Mouse (Mus musculus) megakaryocyte, embryonic 14.5 days (primary cell): Measurements from ENCODE around the gene Tmem86b. TPM values are rescaled to one million over a fixed set of nuclear protein-coding genes. Genes with fewer than 3 reads are reported as not detected.
A peak's percentile ranks its signal among the peaks of the same experiment; 100 is the strongest.

Source experiments
- H3K27me3 ChIP-seq: replicated peaks from 2 replicates; pipeline ENCODE3; 2012; ENCODE audit warnings: inconsistent platforms
- H3K36me3 ChIP-seq: replicated peaks from 2 replicates; pipeline ENCODE3; 2012; ENCODE audit warnings: low read length, inconsistent platforms, mixed read lengths
- H3K4me1 ChIP-seq: 2 replicates; pipeline ENCODE4 v1.6.1; 2012; ENCODE audit warnings: inconsistent platforms
- H3K4me3 ChIP-seq: replicated peaks from 2 replicates; pipeline ENCODE3; 2012; ENCODE audit warnings: moderate library complexity, mild to moderate bottlenecking, inconsistent platforms
- H3K9me3 ChIP-seq: 2 replicates; pipeline ENCODE4 v1.6.1; 2012; ENCODE audit warnings: inconsistent platforms
- FLI1 ChIP-seq: IDR thresholded peaks from 2 replicates; pipeline ENCODE4 v1.6.1; 2012; ENCODE audit warnings: low read length, inconsistent platforms, mixed read lengths
- GATA1 ChIP-seq: IDR thresholded peaks from 3 replicates; pipeline ENCODE4 v1.6.1; 2012; ENCODE audit warnings: mixed read lengths, low read length, inconsistent platforms, borderline replicate concordance
- polyA plus RNA-seq: library from polyadenylated mRNA; stranded (reverse); fragments of >175 nt; gene quantifications from 2 replicates; pipeline ENCODE4 v1.2.3, GENCODE M21; 2012; ENCODE audit warnings: low replicate concordance; ENCODE audit not compliant: insufficient read depth

Gene Tmem86b
- polyA plus RNA-seq, 1 experiment, result 5.3 TPM

DNA sequence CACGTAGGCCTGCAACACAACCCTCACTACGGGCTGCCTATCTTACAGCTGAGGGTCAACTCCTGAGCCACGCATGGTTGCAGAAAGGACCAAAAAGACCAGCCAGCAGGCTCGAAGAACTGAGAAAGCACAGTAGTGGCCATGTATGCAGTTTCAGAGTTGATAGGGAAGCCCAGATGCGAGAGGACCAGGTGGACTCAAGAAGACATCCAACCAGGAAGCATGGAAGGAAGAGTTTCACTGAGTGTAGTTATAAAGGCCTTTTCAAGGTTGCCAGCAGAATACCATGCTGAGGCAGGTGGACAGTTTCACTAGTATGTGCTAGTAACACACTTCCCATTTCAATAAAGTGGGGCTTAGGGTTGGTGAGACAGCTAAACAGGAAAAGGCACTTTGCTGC is 21.5 kb upstream of the Tmem86b start:
- no peak for TF ChIP-seq GATA1
- TF ChIP-seq FLI1, result no peak
- no peaks in the 10 kb centered on the region for H3K27me3 ChIP-seq
- no peaks in the 10 kb centered on the region for H3K9me3 ChIP-seq
- peak overlapping the region; percentile 98 for H3K4me3 ChIP-seq
- peaks cover 89% of the 10 kb centered on the region for H3K4me1 ChIP-seq
- peaks cover 57% of the 10 kb centered on the region for H3K36me3 ChIP-seq

DNA sequence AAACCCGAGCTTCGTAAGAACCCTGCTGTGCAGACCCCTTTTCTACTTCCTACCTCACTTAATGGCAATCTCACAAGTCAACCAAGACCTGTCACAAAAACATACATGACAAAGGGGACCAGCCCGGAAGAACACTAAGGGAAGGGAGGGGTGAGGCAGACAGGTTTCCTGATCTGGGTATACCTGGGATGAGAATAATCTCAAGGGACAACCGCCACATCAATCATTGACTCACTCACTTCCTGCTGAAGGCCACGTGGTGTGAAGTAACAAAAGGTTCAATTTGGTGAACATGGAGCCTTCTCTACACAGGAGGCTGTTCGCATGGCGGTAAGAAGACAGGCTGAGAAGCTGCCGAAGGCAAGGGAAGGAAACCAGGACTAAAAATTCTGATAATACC is 20.4 kb upstream of the Tmem86b start:
- no peaks in the 10 kb centered on the region for H3K9me3 ChIP-seq
- H3K36me3 ChIP-seq, result peaks cover 66% of the 10 kb centered on the region
- no peaks in the 10 kb centered on the region for H3K27me3 ChIP-seq
- peak overlapping the region; percentile 60 for H3K4me3 ChIP-seq
- H3K4me1 ChIP-seq, result peaks cover 91% of the 10 kb centered on the region
- no peak for TF ChIP-seq FLI1
- TF ChIP-seq GATA1, result no peak

DNA sequence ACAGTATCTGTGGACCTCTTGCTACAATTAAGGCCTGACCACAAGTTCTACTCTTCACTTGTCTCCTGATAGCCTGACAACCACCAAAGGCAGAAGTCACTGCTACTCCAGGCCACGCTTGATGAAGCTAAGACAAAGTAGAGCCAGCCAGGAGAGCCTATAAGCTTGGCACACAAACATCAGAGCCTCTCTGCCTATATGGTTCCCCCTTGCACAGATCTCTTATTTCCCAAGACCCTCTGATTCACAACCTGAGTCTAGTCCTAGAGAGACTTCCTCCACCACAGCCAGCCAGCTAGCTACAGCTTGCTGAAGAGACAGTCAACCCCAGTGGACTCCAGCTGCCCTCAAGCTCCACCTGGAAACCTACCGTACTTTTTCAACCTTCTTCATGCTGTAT is 16.8 kb upstream of the Tmem86b start:
- no peaks in the 10 kb centered on the region for H3K27me3 ChIP-seq
- TF ChIP-seq FLI1 (no peak), GATA1 (no peak)
- peaks cover 75% of the 10 kb centered on the region for H3K36me3 ChIP-seq
- H3K9me3 ChIP-seq, result no peaks in the 10 kb centered on the region
- peak overlapping the region; percentile 71 for H3K4me3 ChIP-seq
- H3K4me1 ChIP-seq, result peaks cover 91% of the 10 kb centered on the region

DNA sequence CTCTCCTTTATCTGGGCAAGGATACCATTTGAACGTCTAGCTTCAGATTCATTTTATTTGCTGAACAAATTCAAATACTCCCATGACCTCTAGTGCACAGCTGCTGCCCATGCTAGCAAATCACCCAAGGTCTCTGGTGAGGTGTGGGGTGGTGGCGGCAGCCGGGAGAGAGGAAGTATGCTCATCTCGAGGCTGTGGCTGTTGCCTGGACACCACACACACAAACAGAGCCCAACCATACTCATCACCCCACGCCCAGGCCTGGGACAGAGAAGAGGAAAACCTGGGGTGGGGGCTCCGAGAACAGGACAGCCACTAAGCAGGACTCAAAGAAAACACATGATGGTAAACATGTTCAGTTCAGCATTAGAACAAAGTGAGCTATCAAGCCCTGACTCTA is 16.1 kb upstream of the Tmem86b start:
- Histone ChIP-seq H3K4me1 (peaks cover 91% of the 10 kb centered on the region), H3K36me3 (peaks cover 74% of the 10 kb centered on the region), H3K27me3 (no peaks in the 10 kb centered on the region), H3K4me3 (peak overlapping the region; percentile 85), H3K9me3 (no peaks in the 10 kb centered on the region)
- TF ChIP-seq GATA1 (no peak), FLI1 (no peak)

DNA sequence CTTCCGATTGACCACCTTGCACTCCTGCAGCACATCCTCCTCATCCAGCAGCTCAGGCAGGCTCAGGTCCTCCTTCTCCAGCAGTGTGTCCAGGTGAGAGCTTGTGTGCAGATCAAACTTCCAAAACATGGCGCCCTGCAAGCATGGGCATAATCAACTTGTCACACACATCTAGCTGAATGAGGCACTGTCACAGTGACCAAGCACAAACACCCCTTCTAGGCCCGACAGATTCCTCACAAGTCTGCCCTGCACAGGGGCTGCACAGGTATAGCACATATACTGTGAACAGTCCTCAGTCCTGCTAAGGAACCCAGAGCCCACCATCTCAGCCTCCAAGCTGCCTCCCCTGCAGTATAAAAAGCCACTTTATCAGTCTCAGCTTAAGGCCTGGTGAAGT is 15.6 kb upstream of the Tmem86b start:
- TF ChIP-seq FLI1 (no peak), GATA1 (no peak)
- Histone ChIP-seq H3K4me3 (peak overlapping the region; percentile 85), H3K36me3 (peaks cover 74% of the 10 kb centered on the region), H3K9me3 (no peaks in the 10 kb centered on the region), H3K27me3 (no peaks in the 10 kb centered on the region), H3K4me1 (peaks cover 91% of the 10 kb centered on the region)

DNA sequence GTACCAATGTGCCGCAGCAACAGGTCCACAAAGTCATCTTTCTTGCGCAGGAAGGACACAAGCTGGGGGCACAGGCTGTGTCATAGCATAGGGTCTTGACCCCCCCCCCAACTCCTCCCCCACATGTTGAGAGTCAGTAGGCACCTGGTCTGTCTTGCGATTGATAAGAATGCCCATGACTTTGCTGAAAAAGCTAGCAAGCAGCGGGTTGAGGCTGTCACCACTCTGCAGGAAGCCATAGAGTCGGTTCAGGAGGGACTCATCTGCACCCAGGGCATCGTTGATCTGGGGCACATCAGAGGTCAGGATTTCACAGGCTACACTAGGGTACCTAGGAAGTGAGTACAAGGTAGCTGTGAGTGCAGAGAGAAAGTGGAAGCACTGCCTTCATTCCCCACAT is 12.0 kb upstream of the Tmem86b start:
- H3K27me3 ChIP-seq, result no peaks in the 10 kb centered on the region

DNA sequence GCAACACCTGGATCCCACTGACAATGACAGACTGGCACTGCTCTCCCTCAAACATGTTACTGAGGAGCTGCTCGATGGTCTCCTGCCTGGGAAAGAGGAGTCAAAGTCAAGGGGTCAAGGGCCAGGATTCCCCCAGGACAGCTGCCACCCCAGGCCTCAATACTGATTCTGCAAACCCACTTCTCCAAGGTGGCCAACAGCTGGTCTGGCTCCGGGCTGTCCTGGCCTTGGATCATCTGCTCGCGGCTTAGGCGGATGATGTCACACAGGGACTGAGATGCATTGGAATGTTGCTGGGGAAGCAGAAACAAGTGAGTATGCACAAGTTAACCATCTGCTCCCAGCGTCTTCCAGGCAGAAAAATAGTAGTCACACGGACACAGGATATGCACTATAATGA is 10.7 kb upstream of the Tmem86b start:
- H3K9me3 ChIP-seq, result no peaks in the 10 kb centered on the region
- H3K36me3 ChIP-seq, result peaks cover 93% of the 10 kb centered on the region
- TF ChIP-seq FLI1, result no peak
- TF ChIP-seq GATA1, result no peak
- H3K4me3 ChIP-seq, result no peak overlapping the region
- no peaks in the 10 kb centered on the region for H3K27me3 ChIP-seq
- peaks cover 96% of the 10 kb centered on the region for H3K4me1 ChIP-seq

More for the DNA sequence above, 12.0 kb upstream of the Tmem86b start:
- no peak for TF ChIP-seq FLI1
- no peak for TF ChIP-seq GATA1
- Histone ChIP-seq H3K4me3 (peak overlapping the region; percentile 83), H3K36me3 (peaks cover 95% of the 10 kb centered on the region), H3K9me3 (no peaks in the 10 kb centered on the region), H3K4me1 (peaks cover 99% of the 10 kb centered on the region)

DNA sequence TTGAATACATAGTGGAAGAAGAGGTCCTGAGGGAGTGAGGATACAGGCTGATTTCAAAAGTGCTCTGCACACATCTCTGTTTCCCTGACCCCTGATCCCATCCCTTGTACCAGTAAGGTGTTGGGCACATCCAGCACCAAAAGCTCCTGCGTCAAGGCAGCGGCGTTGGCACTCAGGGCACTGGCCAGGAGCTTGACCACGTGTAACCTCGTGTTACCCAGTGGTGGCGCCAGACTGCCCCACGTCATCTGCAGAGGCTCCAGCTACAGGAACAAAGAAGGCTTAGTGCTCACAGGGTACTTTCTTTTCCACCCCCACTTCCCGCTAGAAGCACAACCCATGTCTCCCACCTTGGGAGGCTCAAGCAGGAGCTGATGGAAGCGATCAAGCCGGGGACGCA is 9.9 kb upstream of the Tmem86b start:
- peak overlapping the region; percentile 14 for H3K4me3 ChIP-seq
- H3K27me3 ChIP-seq, result no peaks in the 10 kb centered on the region
- TF ChIP-seq GATA1, result no peak
- TF ChIP-seq FLI1, result no peak
- peaks cover 92% of the 10 kb centered on the region for H3K36me3 ChIP-seq
- no peaks in the 10 kb centered on the region for H3K9me3 ChIP-seq
- peaks cover 95% of the 10 kb centered on the region for H3K4me1 ChIP-seq

DNA sequence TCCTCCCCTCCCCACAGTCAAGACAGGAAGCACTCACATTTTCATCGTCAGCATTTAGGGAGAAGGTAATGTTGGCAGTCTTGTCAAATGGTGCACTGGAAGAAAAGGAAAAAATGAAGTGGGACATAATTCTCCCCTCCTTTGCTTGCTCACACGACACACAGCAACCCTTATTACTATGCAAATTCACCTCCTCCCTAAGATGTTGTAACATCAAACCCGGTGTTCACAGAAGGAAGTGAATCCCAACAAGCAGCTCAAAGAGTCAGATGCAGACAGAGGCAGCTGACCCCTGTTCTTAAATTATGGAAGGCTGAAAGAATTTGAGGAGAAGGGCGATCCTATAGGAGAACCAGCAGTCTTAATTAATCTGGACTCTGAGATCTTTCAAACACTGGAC is 5.0 kb upstream of the Tmem86b start:
- H3K36me3 ChIP-seq, result peaks cover 92% of the 10 kb centered on the region
- H3K9me3 ChIP-seq, result no peaks in the 10 kb centered on the region
- peaks cover 87% of the 10 kb centered on the region for H3K4me1 ChIP-seq
- no peak overlapping the region for H3K4me3 ChIP-seq
- H3K27me3 ChIP-seq, result no peaks in the 10 kb centered on the region
- no peak for TF ChIP-seq FLI1
- no peak for TF ChIP-seq GATA1

DNA sequence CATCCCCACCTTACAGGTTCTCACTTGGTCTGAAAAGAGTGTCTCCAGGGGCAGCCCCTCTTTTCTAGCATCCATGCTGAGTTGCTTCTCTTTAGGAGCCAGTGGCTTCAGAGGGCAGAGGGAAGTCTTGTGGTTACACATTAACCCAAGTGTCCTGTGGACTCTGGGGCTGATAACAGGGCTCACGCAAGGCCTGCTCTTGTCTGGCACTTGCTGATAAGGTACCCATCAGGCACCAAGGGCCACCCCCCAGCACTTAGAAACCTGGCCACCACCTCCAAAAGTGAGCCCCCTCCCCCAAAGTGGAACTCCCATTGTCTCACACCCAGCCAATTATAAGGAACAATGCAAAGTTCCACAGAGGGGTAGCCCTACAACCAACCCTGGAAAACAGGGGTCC is 1.0 kb downstream of the Tmem86b start:
- TF ChIP-seq FLI1, result no peak
- TF ChIP-seq GATA1, result peak; percentile 57; the same call in 1 of the 3 replicates
- Histone ChIP-seq H3K9me3 (no peaks in the 10 kb centered on the region), H3K4me1 (peaks cover 89% of the 10 kb centered on the region), H3K4me3 (peak overlapping the region; percentile 28), H3K36me3 (peaks cover 91% of the 10 kb centered on the region), H3K27me3 (no peaks in the 10 kb centered on the region)

DNA sequence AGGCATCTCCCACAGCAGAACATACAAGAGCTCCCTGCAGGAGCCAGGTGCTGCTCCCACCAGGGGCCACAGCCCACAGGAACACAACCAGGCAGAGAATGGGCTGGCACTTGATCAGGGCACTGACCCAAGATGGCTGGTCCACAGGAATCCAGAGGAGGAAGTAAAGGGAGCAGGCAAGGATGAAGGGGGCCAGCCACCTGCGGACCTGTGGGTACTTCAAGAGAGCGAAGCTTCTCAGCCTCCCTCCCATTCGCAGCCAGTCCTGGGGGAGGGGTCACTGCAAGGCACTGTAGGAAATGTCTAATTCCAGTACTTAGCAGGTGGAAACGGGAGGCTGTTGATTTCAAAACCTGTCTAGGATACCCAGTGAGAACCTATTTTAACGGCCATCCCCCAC is 1.6 kb downstream of the Tmem86b start:
- Histone ChIP-seq H3K36me3 (peaks cover 91% of the 10 kb centered on the region), H3K27me3 (no peaks in the 10 kb centered on the region), H3K9me3 (no peaks in the 10 kb centered on the region), H3K4me1 (peaks cover 89% of the 10 kb centered on the region), H3K4me3 (peak overlapping the region; percentile 3)
- TF ChIP-seq GATA1 (no peak), FLI1 (no peak)
